Mouse (Mus musculus) duodenum, adult 2 months (tissue): ENCODE measurements around the gene Zwint. TPM values are rescaled to one million over a fixed set of nuclear protein-coding genes. Genes with fewer than 3 reads are reported as not detected.

Experiments
- polyA plus RNA-seq: library from polyadenylated mRNA; depleted of rRNA; stranded (reverse); fragments of >200 nt; gene quantifications from 2 replicates; pipeline ENCODE4 v1.2.3, GENCODE M21; 2012; ENCODE audit warnings: low replicate concordance; rRNA removed

Zwint gene
- 4.4 and 6.0 TPM in 2 replicates for polyA plus RNA-seq

DNA sequence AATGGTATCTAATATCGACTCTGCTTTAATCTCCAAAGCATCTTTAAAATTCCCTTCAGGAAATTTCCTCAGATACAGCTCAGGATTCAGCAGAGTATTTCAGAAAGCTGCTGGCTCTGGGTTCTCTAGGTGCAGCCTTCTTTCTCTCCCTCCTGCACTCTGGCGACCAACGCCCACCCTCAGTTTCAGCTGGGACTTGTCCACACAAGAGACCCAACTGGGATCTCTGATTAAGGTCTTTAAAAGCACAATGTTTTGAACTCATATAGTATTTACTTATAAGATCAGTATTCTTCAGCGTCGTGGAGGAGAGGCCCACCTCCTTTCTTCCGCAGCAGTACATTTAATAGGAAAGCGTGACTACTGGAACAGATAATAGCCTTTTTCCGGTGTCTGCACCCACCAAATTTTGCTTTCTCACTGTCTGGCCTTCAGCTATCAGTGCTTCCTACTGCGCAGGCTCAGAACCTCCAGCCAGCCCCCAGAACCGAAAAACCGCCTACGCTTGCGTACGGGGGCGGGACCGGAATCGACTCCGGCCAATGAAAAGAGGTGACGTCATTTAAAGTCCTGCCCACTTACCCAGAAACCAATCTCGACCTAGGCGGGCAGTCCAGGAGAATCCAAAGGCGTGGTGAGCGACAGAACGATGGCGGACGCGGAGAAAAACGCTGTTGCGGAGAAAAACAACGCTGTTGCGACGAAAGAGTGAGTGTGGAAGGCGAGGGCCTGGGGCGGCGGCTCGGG lies at the start of gene Zwint:
Gene Zwint (plus strand): TSS at position 576 of the 747 bp plus-strand sequence.

